Mouse (Mus musculus) neural tube, embryonic 13.5 days (tissue): ENCODE results near the gene Ash1l. TPM values are rescaled to one million over a fixed set of nuclear protein-coding genes. Genes with fewer than 3 reads are reported as not detected.
"Not testable (repeated sequence)": the region's sequence is repeated elsewhere in the genome, so short reads cannot be mapped to it uniquely, and the experiment has no call there.

ENCODE experiments used
- ATAC-seq: fragments of 200-750 bp; cut with Nextera tagmentation; 2 replicates; pipeline ENCODE4 v1.8.0; 2017; ENCODE audit warnings: low read depth, mild to moderate bottlenecking, moderate TSS enrichment, moderate library complexity
- H3K27ac ChIP-seq: fragments of 300-500 bp; sonication (generic); replicated peaks from 2 replicates; pipeline ENCODE4 v1.5.1; 2015; ENCODE audit warnings: moderate library complexity, mild to moderate bottlenecking, inconsistent platforms
- H3K27me3 ChIP-seq: fragments of 300-500 bp; sonication (generic); 2 replicates; pipeline ENCODE4 v1.6.1; 2015; ENCODE audit warnings: mild to moderate bottlenecking, inconsistent platforms
- H3K36me3 ChIP-seq: fragments of 300-500 bp; sonication (generic); 2 replicates; pipeline ENCODE4 v1.6.1; 2015; ENCODE audit warnings: mild to moderate bottlenecking, inconsistent platforms
- H3K4me1 ChIP-seq: fragments of 300-500 bp; sonication (generic); replicated peaks from 2 replicates; pipeline ENCODE4 v1.6.1; 2015; ENCODE audit warnings: inconsistent platforms
- H3K4me2 ChIP-seq: fragments of 300-500 bp; sonication (generic); 2 replicates; pipeline ENCODE4 v1.6.1; 2015; ENCODE audit warnings: inconsistent platforms, mild to moderate bottlenecking, moderate library complexity
- H3K4me3 ChIP-seq: fragments of 300-500 bp; sonication (generic); 2 replicates; pipeline ENCODE4 v1.5.1; 2015; ENCODE audit warnings: mild to moderate bottlenecking, inconsistent platforms
- H3K9ac ChIP-seq: fragments of 300-500 bp; sonication (generic); 2 replicates; pipeline ENCODE4 v1.6.1; 2015; ENCODE audit warnings: moderate library complexity, mild to moderate bottlenecking, inconsistent platforms
- H3K9me3 ChIP-seq: fragments of 300-500 bp; sonication (generic); 2 replicates; pipeline ENCODE4 v1.6.1; 2016; ENCODE audit warnings: inconsistent platforms
- WGBS: fragments of 180-500 bp; shearing (Covaris S2); methylation state at CpG from one replicate; pipeline ENCODE4 v1.1.7; 2015; 5-methylcytosine and 5-hydroxymethylcytosine counted together
- polyA plus RNA-seq: library from polyadenylated mRNA; unstranded; fragments of >200 nt; fragmentation: Nextera tagmentation; extraction: Ambion mirVana; gene quantifications from 2 replicates; pipeline ENCODE4 v1.2.1, GENCODE M21; 2015

Gene Ash1l
- polyA plus RNA-seq, 1 experiment from 2014 or later, result 19.1 TPM

- H3K4me2 ChIP-seq, result no peak overlapping the region
- H3K27me3 ChIP-seq, result no peaks in the 10 kb centered on the region
- WGBS, result 79% methylated on average over 8 of the region's 8 CpGs
- no peak overlapping the region for H3K4me3 ChIP-seq
- H3K27ac ChIP-seq, result no peak overlapping the region
- no peak overlapping the region for H3K9ac ChIP-seq
- H3K9me3 ChIP-seq, result no peaks in the 10 kb centered on the region
- H3K4me1 ChIP-seq, result peaks cover 44% of the 10 kb centered on the region
- H3K36me3 ChIP-seq, result peaks cover 46% of the 10 kb centered on the region
- ATAC-seq, result no peak
Observed at GRCm38 (mm10) chr3:88981206-88982010, 31.0 kb downstream of the Ash1l start.

GRCm38 (mm10) chr3:88983921-88984381, 33.5 kb downstream of the Ash1l start:
- WGBS, result 13% methylated on average over 4 of the region's 4 CpGs
- Histone ChIP-seq H3K36me3 (peaks cover 48% of the 10 kb centered on the region), H3K4me3 (no peak overlapping the region), H3K4me2 (no peak overlapping the region), H3K9me3 (no peaks in the 10 kb centered on the region), H3K27ac (peak overlapping the region; percentile 64), H3K4me1 (peaks cover 44% of the 10 kb centered on the region), H3K9ac (no peak overlapping the region), H3K27me3 (no peaks in the 10 kb centered on the region)
- peak; percentile 77 for ATAC-seq

GRCm38 (mm10) chr3:88992793-88993192, 42.4 kb downstream of the Ash1l start:
- Histone ChIP-seq H3K27me3 (no peaks in the 10 kb centered on the region), H3K9me3 (no peaks in the 10 kb centered on the region), H3K4me3 (no peak overlapping the region), H3K4me2 (no peak overlapping the region), H3K27ac (no peak overlapping the region), H3K4me1 (no peaks in the 10 kb centered on the region), H3K36me3 (peaks cover 12% of the 10 kb centered on the region; the same call in 1 of the 2 replicates), H3K9ac (no peak overlapping the region)
- WGBS, result 90% methylated on average over 2 of the region's 2 CpGs
- ATAC-seq, result no peak

GRCm38 (mm10) chr3:89001536-89001935, 51.1 kb downstream of the Ash1l start:
- no peak overlapping the region for H3K4me2 ChIP-seq
- H3K9me3 ChIP-seq, result no peaks in the 10 kb centered on the region
- no peaks in the 10 kb centered on the region for H3K27me3 ChIP-seq
- H3K4me1 ChIP-seq, result no peaks in the 10 kb centered on the region
- H3K36me3 ChIP-seq, result peaks cover 46% of the 10 kb centered on the region
- WGBS, result 93% methylated on average over 7 of the region's 7 CpGs
- H3K27ac ChIP-seq, result no peak overlapping the region
- ATAC-seq, result no peak
- H3K9ac ChIP-seq, result no peak overlapping the region
- no peak overlapping the region for H3K4me3 ChIP-seq

- H3K9ac ChIP-seq, H3K4me3 ChIP-seq, H3K4me2 ChIP-seq, H3K4me1 ChIP-seq, H3K9me3 ChIP-seq, ATAC-seq, H3K27ac ChIP-seq, H3K27me3 ChIP-seq: not testable (repeated sequence)
- WGBS, result 95% methylated on average over 5 of the region's 5 CpGs
- peaks cover 75% of the 10 kb centered on the region for H3K36me3 ChIP-seq
Observed at GRCm38 (mm10) chr3:89030896-89031295, 80.5 kb downstream of the Ash1l start.

- no peak for ATAC-seq
- Histone ChIP-seq H3K27me3 (no peaks in the 10 kb centered on the region), H3K27ac (no peak overlapping the region), H3K4me1 (no peaks in the 10 kb centered on the region), H3K4me3 (no peak overlapping the region), H3K36me3 (peaks cover 79% of the 10 kb centered on the region), H3K4me2 (no peak overlapping the region), H3K9ac (no peak overlapping the region), H3K9me3 (no peaks in the 10 kb centered on the region)
- WGBS, result 95% methylated on average over 4 of the region's 4 CpGs
Observed at GRCm38 (mm10) chr3:89043359-89043758, 92.9 kb downstream of the Ash1l start.

- H3K4me1 ChIP-seq, result no peaks in the 10 kb centered on the region
- peaks cover 96% of the 10 kb centered on the region for H3K36me3 ChIP-seq
- no peak for ATAC-seq
- no peaks in the 10 kb centered on the region for H3K9me3 ChIP-seq
- H3K4me2 ChIP-seq, result no peak overlapping the region
- no peak overlapping the region for H3K4me3 ChIP-seq
- no peak overlapping the region for H3K27ac ChIP-seq
- no peaks in the 10 kb centered on the region for H3K27me3 ChIP-seq
- no peak overlapping the region for H3K9ac ChIP-seq
- WGBS, result 96% methylated on average over 9 of the region's 9 CpGs
Observed at GRCm38 (mm10) chr3:89058361-89058760, 107.9 kb downstream of the Ash1l start.

GRCm38 (mm10) chr3:89058783-89059182, 108.4 kb downstream of the Ash1l start:
- Histone ChIP-seq H3K36me3 (peaks cover 96% of the 10 kb centered on the region), H3K9ac (no peak overlapping the region), H3K27ac (no peak overlapping the region), H3K27me3 (no peaks in the 10 kb centered on the region), H3K4me1 (no peaks in the 10 kb centered on the region), H3K4me2 (no peak overlapping the region), H3K4me3 (no peak overlapping the region), H3K9me3 (no peaks in the 10 kb centered on the region)
- no peak for ATAC-seq
- WGBS, result 91% methylated on average over 3 of the region's 3 CpGs

GRCm38 (mm10) chr3:89061696-89062095, 111.3 kb downstream of the Ash1l start:
- Histone ChIP-seq H3K4me2 (no peak overlapping the region), H3K27me3 (no peaks in the 10 kb centered on the region), H3K9me3 (no peaks in the 10 kb centered on the region), H3K36me3 (peaks cover 94% of the 10 kb centered on the region), H3K4me3 (no peak overlapping the region), H3K9ac (no peak overlapping the region), H3K4me1 (no peaks in the 10 kb centered on the region), H3K27ac (no peak overlapping the region)
- ATAC-seq, result no peak
- WGBS, result 54% methylated on average over 3 of the region's 3 CpGs

GRCm38 (mm10) chr3:89067265-89067664, 116.8 kb downstream of the Ash1l start:
- H3K4me2 ChIP-seq, result no peak overlapping the region
- H3K36me3 ChIP-seq, result peaks cover 96% of the 10 kb centered on the region
- H3K27me3 ChIP-seq, result no peaks in the 10 kb centered on the region
- no peak overlapping the region for H3K27ac ChIP-seq
- no peak overlapping the region for H3K9ac ChIP-seq
- H3K4me3 ChIP-seq, result no peak overlapping the region
- H3K4me1 ChIP-seq, result no peaks in the 10 kb centered on the region
- ATAC-seq, result no peak
- H3K9me3 ChIP-seq, result no peaks in the 10 kb centered on the region

GRCm38 (mm10) chr3:89077383-89077782, 127.0 kb downstream of the Ash1l start:
- no peaks in the 10 kb centered on the region for H3K9me3 ChIP-seq

GRCm38 (mm10) chr3:89082287-89082686, 131.9 kb downstream of the Ash1l start:
- H3K4me3 ChIP-seq, H3K9me3 ChIP-seq, H3K27me3 ChIP-seq, ATAC-seq, H3K27ac ChIP-seq, H3K4me2 ChIP-seq, H3K9ac ChIP-seq, H3K4me1 ChIP-seq: not testable (repeated sequence)
- H3K36me3 ChIP-seq, result peaks cover 63% of the 10 kb centered on the region

More at GRCm38 (mm10) chr3:89077383-89077782, 127.0 kb downstream of the Ash1l start:
- no peak overlapping the region for H3K27ac ChIP-seq
- H3K4me3 ChIP-seq, result no peak overlapping the region
- H3K36me3 ChIP-seq, result peaks cover 78% of the 10 kb centered on the region
- H3K4me1 ChIP-seq, result no peaks in the 10 kb centered on the region
- WGBS, result 90% methylated on average over 9 of the region's 9 CpGs
- ATAC-seq, result no peak
- no peak overlapping the region for H3K9ac ChIP-seq
- H3K4me2 ChIP-seq, result no peak overlapping the region
- H3K27me3 ChIP-seq, result no peaks in the 10 kb centered on the region

GRCm38 (mm10) chr3:89084133-89084532, 133.7 kb downstream of the Ash1l start:
- H3K4me2 ChIP-seq, result no peak overlapping the region
- H3K4me3 ChIP-seq, result no peak overlapping the region
- no peak for ATAC-seq
- H3K9me3 ChIP-seq, result no peaks in the 10 kb centered on the region
- peaks cover 67% of the 10 kb centered on the region for H3K36me3 ChIP-seq
- no peak overlapping the region for H3K9ac ChIP-seq
- H3K4me1 ChIP-seq, result peaks cover 14% of the 10 kb centered on the region
- H3K27ac ChIP-seq, result no peak overlapping the region
- H3K27me3 ChIP-seq, result peaks cover 9% of the 10 kb centered on the region; the same call in 1 of the 2 replicates
- WGBS, result 78% methylated on average over 2 of the region's 2 CpGs
